Mouse (Mus musculus) T-cell, adult 2 months (primary cell): ENCODE results near the gene Zdhhc4.
A peak's percentile ranks its signal among the peaks of the same experiment; 100 is the strongest.

Source experiments
- DNase-seq: peaks from one replicate; pipeline ENCODE4 v3.0.0; 2022; ENCODE audit warnings: low spot score

The Zdhhc4 gene

DNA sequence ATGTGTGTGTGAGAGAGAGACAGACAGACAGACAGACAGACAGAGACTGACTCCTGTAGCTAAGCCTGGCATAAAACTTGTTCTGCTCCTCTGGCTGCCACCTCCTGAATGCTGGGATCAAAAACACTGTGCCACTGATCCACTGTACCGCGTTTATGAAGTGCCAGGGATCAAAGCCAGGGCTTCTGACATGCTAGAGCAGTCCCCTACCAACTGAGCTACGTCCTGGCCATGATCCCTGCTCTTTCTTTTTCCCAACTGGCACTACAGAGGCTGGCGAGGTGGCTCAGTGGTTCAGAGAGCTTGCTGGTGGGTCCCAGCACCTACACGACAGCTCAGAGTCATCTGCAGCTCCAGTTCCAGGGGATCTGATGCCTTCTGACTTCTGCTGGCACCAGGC, 53.3 kb downstream of the Zdhhc4 start:
- DNase-seq, result no peak

DNA sequence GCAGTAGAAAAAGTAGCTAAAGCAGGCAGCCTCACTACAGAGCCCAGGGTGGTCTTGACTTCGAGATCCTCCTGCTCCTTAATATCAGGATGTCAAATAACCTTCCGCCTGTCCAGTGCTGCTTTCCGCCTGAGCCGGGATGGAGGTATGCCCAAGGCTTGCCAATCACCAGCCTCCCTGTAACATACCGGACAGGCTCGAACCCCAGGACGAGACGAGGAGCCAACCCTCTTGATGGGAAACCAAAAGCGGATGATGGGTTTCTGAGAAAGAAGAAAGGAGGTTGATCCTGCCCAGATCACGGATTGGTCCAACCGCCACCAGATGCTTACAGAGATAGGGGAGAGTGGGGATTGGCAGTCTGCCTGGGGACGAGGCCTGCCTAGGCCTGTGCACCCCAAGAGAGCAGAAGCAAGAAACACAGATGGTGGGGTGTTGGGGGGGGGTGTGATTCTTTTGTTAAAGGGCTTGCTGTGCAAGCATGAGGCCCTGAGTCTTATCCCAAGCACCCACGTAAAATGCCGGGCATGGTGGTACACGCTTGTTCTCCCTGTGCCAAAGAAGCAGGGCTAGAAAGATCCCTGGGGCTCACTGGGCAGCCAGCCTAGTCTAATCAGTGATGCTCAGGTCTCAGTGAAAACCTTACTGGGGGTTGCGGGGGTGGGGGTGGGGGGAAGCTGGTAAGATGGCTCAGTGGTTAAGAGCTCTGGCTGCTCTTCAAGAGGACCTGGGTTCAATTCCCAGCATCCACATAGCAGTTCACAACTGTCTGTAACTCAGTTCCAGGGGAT, 56.3 kb downstream of the Zdhhc4 start:
- no peak for DNase-seq

DNA sequence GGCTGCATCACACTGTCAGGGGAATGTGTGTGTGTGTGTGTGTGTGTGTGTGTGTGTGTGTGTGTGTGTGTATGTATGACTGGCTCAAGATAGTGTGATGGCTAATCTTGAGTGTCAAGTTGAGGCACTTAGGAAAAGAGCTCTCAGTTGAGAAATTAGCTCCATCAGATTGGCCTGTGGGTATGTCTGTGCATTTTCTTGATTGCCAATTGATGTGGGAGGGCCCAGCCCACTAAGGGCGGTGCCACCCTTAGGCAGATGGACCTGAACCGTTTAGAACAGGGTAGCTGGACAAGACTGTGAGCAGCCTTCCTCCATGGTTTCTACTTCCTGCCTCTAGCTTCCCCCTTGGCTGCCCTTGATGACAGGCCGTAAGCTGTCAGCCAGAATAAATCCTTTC, 56.9 kb downstream of the Zdhhc4 start:
- no peak for DNase-seq

DNA sequence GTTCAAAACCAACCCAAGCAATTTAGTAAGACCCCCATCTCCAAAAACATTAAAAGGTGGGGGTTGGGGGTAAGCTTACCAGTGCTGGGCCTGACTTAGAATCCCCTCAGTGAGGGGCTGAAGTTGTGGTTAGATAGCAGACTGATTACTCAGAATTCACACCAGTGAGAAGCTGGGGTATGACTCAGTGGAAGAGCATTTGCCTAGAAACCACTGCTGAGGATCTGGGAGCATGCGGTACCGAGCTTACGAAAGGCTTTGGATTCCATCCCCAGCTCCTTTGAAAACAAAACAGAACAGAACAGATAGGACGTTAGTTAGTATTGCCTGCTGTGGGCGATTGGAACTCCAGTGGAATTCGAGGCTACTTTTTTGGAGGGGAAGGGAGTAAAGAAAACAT, 57.4 kb downstream of the Zdhhc4 start:
- no peak for DNase-seq

DNA sequence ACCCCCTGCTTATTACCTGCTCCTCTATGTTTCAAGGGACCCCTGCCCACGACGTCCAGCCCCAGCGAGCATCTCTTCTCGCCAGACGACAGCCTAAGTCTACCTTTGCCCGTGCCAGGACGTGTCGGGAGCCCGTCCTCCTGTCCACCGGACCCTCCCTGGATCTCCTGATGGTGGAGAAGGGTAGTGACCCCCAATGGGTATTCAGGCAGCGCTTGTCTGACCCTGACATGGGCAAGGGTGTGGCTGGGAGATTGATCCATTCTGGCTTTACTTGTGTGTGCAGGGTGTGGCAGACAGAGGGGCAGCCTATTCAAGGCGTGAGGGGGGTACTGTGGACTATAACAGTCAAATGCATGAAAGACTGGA, 58.9 kb downstream of the Zdhhc4 start:
- DNase-seq, result no peak

DNA sequence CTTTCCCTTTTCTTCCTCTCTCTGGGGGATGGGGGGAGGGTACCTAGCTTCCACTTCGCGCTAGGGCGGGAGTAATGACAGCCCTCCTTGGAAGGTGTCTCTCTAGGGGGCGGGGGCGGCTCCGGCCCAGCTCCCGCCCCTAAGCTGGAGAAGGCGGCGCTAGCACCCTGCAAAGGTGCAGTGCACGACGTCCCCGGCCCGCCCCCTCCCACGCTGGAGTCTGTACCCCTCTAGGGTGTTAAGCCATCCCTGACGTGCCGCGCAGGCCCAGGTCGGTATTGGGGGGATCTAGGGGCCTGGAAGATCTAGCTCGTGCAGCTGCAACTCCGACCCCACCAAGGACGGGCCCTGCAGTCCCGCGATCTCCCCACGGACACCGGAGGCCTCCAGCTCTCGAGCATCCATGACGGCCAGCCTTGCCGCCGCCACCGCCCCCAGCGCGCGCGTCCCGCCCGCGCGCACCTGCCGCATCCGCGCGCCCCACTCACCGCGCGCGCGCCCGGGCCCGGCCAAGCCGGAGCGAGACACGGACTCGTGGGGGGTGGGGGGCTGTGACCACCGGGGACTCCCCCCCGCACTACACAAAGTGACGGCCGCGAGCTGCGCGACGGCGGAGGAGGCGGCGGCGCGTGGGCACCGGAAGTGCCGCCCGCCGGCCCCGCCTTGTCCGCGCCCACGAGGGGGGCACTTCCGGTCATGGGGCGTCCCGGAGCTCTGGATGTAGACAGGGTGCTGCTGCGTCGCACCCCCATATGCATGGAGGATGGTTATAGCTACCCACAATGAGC, 59.5 kb downstream of the Zdhhc4 start, which contains the start of gene Zfp316:
Gene Zfp316, minus strand, starts transcription at position 660 of the 788 bp plus-strand sequence.
- peak; percentile 24 for DNase-seq

DNA sequence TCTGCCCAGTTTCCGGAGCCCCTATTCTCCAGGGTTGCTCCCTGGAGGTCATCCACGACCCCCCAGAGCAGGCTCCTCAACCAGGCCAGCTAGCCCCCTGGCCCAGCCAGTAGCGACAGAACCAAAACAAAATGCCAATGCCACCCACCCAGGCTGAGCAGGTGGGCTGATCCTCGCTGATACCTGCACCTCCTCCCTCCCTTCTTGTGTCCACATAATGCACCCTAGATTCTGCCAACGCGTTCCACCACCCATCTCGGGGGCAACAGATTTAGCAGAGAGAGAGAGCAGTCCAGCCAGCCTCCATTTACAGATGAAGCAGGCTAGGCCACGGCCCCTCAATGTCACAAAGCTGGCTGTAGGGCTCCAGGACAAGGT, 60.1 kb downstream of the Zdhhc4 start:
- DNase-seq, result no peak

DNA sequence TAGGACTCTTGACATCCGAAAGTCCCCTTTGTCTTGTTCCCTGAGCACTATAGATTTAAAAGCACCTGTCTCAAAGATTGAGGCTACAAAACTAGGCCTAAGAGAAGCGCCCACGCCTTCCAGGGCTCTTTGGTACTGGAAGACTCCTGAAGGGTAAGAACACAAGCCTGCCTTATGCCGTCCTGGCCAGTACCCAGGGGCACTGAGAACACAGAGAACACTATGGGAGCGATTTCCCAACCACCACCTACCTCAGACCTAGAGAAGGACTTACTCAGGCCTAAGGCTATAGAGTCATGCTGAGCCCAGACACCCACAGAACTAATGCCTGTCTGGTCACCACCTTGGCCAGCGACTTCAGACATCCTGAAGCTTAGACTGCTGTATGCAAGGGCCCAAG, 62.3 kb downstream of the Zdhhc4 start:
- no peak for DNase-seq
